Mouse (Mus musculus): Measurements from ENCODE around the gene Acoxl.
"Not testable (repeated sequence)": the region's sequence is repeated elsewhere in the genome, so short reads cannot be mapped to it uniquely, and the experiment has no call there.

The Acoxl gene

GRCm38 (mm10) chr2:128085481-128085880 is 246.8 kb downstream of the Acoxl start:
- DNase-seq: no peak

DNA sequence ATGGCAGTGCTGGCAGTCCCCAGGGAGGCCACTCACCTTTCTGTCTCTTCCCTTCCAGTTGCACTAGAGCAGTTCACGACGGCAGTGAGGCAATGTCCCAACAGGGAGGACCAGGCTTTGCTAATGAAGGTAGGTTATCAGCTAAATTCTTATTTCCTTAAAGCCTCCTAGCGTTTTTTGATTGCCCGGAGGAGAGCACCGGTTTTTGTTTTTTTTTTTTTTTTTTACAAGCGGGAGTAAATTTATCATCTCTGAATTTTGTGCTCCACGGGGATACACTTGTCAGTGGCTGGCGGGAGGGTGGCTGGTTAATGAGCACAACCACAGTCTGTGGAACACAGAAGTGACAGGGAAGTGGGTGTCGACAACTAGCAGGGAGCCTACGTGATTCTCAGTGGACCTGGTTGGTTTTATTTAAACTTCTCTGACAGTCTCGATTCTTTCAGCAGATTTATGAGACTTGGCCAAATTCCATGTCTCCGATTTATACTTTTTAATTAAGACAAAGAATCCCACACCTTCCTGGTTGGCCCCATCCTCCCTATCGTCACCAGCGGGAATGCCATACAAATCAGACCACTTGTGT is 247.7 kb downstream of the Acoxl start:
- DNase-seq: no peak

DNA sequence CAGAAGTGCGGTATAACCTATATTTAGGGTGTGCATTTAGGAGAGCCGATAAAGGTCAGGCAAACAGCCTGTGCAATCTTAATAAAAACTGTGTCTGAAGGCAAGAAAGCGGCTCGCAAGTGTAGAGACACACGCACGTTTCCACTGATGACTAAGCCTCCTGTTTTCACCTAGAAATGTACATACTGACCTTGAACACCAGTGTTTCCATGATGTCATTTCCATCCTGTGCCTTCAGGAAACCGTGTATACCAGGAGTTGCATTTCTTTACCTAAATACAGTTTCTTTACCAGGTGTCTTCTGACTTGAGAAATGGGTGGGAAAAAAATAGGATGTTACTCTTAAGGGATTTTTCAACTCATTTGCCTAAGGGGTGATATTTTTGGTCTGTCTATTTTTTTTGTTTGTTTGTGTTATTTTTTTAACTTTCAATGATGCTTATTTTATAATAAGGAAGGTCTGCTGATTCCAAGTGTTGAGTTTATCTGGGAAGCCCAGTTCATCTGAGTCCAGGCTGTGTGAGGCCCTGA is 248.4 kb downstream of the Acoxl start:
- no peak for DNase-seq

DNA sequence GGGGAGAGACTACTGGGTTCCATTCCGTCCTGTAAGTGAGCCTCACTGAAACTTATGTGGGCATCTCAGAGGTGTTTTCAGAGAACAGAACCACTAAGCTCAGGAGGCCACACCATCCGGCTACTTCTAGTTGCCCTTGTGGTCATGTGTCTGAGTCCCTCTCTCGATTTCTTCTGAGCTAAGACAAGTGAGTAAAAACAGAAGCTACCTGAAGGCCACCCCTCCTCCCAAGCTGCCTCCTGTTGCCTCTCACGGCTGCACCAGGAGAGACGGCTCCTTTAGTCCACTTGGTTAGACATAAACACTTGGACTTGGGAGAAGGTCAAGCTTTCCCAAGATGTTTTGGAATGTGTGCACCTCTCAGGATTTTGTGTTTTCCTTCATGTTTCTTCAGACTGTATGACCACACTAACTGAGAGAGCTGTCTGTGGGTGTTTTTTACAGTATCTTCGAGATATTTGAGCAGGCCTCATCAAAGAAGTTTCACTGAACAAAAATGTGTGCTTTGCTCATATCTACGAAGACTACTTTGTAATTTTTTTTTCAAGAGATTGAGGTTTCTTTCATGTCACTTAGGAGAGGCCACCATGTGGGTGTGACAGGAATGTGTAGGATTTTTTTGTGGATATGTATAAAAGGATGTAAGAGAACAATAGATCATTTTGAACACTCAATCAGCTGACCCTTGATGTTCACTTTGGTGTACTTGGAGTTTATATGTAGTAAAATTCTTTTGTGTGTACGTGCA is 249.3 kb downstream of the Acoxl start:
- no peak for DNase-seq

- DNase-seq: no peak
These were observed 251.7 kb downstream of the Acoxl start for GRCm38 (mm10) chr2:128090283-128090885.

DNA sequence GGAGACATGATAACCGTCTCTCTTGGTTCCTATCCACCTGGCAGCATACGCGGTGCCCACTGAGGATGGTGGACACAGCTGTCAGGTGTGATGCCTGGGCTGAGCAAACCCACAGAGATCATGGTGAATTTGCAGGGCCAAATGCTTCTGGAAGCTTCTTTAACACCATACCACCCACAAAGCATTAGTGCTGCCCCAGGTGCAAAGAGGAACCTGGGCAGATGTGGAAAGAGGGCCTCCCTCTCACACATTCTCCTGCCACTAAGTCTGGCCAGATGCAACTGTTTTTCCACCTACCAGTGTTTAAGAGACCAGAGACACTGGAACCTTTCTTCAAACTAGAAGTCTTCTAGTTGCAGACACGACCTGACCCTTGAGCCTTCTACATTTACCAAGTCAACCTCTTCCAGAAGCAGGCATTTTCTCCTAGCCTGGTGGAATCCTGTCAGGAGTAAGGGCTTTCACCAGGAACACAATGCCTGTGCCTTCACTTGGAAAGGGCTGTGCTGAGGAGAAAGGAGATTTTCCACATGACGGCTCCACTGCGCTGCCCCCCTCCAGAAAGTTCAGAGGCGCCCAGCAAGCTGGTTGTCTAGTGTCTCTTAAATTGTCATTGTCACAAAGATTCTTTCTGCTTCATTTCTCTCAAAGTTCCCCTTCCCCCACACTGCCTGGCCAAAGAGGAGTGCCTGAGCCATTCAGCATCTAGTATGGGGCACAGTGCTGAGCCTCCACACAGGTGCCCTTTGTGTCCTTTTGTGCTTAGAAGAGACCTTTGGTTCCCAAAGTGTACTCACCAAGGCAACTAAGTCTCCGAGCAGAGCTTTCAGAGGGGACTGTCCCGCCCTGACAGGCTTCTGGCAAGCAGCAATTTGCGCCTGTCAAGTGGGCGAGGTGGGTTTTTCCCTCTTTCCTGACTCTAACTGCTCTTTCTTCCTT is 253.0 kb downstream of the Acoxl start:
- DNase-seq: no peak

GRCm38 (mm10) chr2:128092451-128092850 is 253.8 kb downstream of the Acoxl start:
- DNase-seq: no peak

DNA sequence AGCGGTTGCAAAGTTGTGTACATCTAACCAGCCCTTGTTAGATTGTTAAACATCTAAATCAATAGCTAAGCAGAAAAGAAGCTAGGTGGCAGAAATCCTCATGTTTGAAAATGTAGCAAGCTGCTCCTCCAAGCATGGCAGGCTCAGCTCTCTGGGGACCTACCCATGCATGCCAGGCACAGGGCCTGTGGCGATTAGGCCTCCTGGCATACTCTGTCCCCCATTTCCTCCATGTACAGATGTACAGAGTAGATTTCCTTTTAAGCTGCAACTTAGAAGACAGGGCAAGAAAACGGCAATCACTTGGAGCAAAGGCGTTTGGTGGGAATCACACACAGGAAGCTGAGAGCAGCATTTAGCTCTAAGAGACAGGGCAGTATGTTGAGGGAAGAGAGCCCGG is 255.5 kb downstream of the Acoxl start:
- no peak for DNase-seq

DNA sequence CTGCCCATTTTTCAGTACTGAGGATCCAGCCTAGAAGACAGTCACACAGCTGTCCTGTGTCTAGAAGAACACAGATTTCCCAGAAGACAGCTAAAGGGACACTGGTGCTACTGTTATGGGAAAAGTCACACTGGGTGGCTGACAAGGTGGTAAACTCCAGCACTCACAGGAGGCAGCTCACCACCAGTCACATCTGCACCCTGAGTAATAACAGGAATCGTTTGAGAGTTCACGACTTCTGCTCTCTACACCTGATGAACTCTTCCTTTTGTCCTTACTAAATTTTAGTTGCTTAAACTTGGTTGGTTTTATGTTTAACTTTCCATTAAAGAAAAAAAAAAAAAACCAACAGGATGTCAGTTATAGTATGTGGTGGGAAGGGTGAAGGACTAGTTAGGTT is 255.9 kb downstream of the Acoxl start:
- DNase-seq: no peak

- DNase-seq: no peak
These were observed 256.6 kb downstream of the Acoxl start for GRCm38 (mm10) chr2:128095270-128095669.

GRCm38 (mm10) chr2:128096070-128096469 is 257.4 kb downstream of the Acoxl start:
- no peak for DNase-seq

DNA sequence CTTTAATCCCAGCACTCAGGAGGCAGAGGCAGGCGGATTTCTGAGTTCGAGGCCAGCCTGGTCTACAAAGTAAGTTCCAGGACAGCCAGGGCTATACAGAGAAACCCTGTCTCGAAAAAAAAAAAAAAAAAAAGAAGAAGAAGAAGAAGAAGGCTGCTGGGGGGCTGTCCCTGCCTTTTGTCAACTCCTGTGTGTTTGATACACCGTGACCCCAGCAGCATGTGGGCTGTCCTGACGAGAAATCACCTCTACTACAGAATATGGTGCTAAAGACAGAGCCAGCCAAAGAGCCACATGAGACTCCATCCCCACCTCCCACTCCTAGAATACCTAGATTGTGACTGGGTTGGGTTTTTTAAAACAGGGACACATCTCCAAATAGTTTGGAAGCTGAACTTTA is 259.4 kb downstream of the Acoxl start:
- not testable (repeated sequence) for DNase-seq

- no peak for DNase-seq
These were observed 263.4 kb downstream of the Acoxl start for GRCm38 (mm10) chr2:128102086-128102485.

- no peak for DNase-seq
These were observed 266.1 kb downstream of the Acoxl start for GRCm38 (mm10) chr2:128104815-128105214.

DNA sequence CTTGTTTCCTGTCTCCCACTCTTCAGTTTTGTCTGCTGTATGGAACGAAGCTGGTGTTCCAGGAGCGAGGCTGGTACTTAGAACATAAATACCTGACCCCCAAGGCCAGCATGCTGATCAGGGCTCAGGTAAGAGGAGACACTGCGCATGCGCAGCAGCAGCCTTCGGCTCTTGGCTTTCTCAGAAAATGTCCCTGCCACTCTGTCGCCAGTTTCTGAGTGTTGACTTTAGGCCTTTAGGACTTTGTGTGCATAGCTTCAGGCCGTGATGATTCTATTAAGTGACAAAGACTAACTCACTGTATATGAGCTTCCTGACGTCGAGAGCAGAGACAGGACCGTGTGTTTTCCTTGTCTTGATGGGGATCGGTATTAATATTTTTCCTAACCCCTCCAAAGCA is 267.0 kb downstream of the Acoxl start:
- DNase-seq: no peak

- DNase-seq: no peak
These were observed 272.9 kb downstream of the Acoxl start for GRCm38 (mm10) chr2:128111537-128111936.

GRCm38 (mm10) chr2:128114621-128115020 is 275.9 kb downstream of the Acoxl start:
- DNase-seq: no peak

DNA sequence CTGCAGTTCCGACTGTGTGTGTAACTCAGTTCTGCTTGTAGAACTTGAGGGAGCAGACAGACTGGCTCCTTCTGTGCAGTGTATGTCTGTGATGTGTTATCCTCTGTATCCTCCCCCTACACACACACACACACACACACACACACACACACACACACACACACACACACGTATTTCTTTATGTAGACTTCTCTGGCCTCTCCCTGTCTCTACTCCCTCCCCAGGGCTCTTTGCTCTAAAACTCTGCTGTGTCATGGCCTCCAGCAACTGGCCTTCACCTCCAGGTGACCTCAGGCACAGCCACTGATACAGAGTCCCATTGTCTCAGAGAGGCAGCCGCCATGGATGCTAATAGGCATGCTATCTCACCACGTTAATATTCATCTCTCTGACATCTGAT is 276.9 kb downstream of the Acoxl start:
- no peak for DNase-seq

DNA sequence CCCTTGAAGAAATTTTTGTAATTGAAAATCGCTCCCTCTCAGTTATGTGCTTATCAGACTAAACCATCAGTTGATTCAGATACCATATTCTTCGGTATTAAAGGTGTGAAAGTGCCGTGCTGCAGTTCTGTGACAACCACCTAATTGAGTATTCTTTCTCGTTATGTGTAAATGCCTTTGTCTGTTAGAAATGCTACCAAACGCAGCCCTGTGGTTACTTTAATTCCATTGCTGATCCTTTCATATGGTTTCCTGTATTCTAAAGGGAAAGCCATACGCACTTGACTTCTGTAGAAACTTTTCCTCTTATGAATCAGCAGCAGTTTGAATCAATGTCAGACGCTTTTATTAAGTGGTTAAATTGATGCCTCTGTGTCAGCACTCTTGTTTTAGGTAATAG is 278.9 kb downstream of the Acoxl start:
- DNase-seq: no peak

GRCm38 (mm10) chr2:128118971-128119370 is 280.3 kb downstream of the Acoxl start:
- DNase-seq: no peak

- peak; percentile 50 for DNase-seq
These were observed 283.8 kb downstream of the Acoxl start for GRCm38 (mm10) chr2:128122491-128122890.

GRCm38 (mm10) chr2:128122891-128123771 is 284.5 kb downstream of the Acoxl start:
- no peak for DNase-seq

Data from right cerebral cortex, postnatal 14 days (tissue).